Mouse (Mus musculus) midbrain, embryonic 16.5 days (tissue): Measurements from ENCODE around the gene Esyt1. TPM values are rescaled to one million over a fixed set of nuclear protein-coding genes. Genes with fewer than 3 reads are reported as not detected.
A peak's percentile ranks its signal among the peaks of the same experiment; 100 is the strongest.
"Not testable (repeated sequence)": the region's sequence is repeated elsewhere in the genome, so short reads cannot be mapped to it uniquely, and the experiment has no call there.

ENCODE experiments used
- ATAC-seq: fragments of 200-750 bp; cut with Nextera tagmentation; 2 replicates; pipeline ENCODE4 v1.8.0; 2017; ENCODE audit warnings: moderate TSS enrichment
- H3K27ac ChIP-seq: fragments of 300-500 bp; sonication (generic); 2 replicates; pipeline ENCODE4 v1.5.1; 2014; ENCODE audit warnings: mild to moderate bottlenecking, low read length, mixed read lengths
- H3K27me3 ChIP-seq: fragments of 300-500 bp; sonication (generic); 2 replicates; pipeline ENCODE4 v1.6.1; 2014; ENCODE audit warnings: low read depth, low read length, mixed read lengths; ENCODE audit not compliant: control insufficient read depth, insufficient read depth
- H3K36me3 ChIP-seq: fragments of 300-500 bp; sonication (generic); 2 replicates; pipeline ENCODE4 v1.6.1; 2014; ENCODE audit warnings: mild to moderate bottlenecking, low read length, moderate library complexity, mixed read lengths; ENCODE audit not compliant: control insufficient read depth, insufficient read depth
- H3K4me1 ChIP-seq: fragments of 300-500 bp; sonication (generic); 2 replicates; pipeline ENCODE4 v1.6.1; 2014; ENCODE audit warnings: mild to moderate bottlenecking, low read length, mixed read lengths; ENCODE audit not compliant: control insufficient read depth, insufficient read depth
- H3K4me2 ChIP-seq: fragments of 300-500 bp; sonication (generic); 2 replicates; pipeline ENCODE4 v1.6.1; 2014; ENCODE audit warnings: mild to moderate bottlenecking, low read length, mixed read lengths
- H3K4me3 ChIP-seq: fragments of 300-500 bp; sonication (generic); 2 replicates; pipeline ENCODE4 v1.5.1; 2014; ENCODE audit warnings: low read depth, mild to moderate bottlenecking, low read length, moderate library complexity, mixed read lengths
- H3K9ac ChIP-seq: fragments of 300-500 bp; sonication (generic); 2 replicates; pipeline ENCODE4 v1.6.1; 2014; ENCODE audit warnings: low read depth, low read length, mixed read lengths
- H3K9me3 ChIP-seq: fragments of 300-500 bp; sonication (generic); replicated peaks from 2 replicates; pipeline ENCODE4 v1.6.1; 2014; ENCODE audit warnings: mild to moderate bottlenecking, low read length, mixed read lengths; ENCODE audit not compliant: control insufficient read depth, poor library complexity, severe bottlenecking
- WGBS: fragments of 180-500 bp; shearing (Covaris S2); extraction: QIAGEN DNeasy Blood & Tissue Kit; methylation state at CpG from one replicate; pipeline ENCODE4 v1.1.7; 2014; 5-methylcytosine and 5-hydroxymethylcytosine counted together
- polyA plus RNA-seq: library from polyadenylated mRNA; unstranded; fragments of >200 nt; fragmentation: Nextera tagmentation; extraction: Ambion mirVana; gene quantifications from 2 replicates; pipeline ENCODE4 v1.2.1, GENCODE M21; 2015

Gene Esyt1
- polyA plus RNA-seq, 1 experiment from 2014 or later = 8.9 TPM

DNA sequence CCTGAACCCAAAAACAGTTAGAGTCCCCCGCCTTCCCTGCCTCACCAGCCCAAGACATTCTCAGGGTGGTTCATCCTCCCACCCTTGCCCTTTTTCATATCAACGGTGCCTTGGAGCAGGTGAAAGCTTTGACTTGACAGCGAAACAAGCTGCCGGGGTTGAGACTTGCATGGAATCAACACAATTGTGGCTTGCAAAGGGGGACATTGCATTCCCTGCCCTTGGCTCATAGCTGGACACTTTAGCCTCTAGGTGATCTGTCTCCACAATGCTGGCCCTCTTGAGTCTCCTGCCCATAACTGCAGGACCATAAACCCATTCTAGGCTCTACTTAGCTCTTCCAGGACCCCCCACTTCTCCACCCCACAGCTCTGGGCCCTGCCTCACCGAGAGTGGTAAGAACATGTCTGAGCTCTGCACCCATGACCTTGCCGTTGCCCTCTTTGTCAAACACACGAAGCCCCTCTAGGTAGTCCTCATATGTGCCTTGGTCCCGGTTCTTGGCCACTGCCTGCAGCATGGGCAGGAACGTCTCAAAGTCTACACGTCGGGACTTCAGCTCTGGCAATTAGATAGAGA, 30.9 kb downstream of the Esyt1 start:
- WGBS = 61% methylated on average over 11 of the region's 11 CpGs

DNA sequence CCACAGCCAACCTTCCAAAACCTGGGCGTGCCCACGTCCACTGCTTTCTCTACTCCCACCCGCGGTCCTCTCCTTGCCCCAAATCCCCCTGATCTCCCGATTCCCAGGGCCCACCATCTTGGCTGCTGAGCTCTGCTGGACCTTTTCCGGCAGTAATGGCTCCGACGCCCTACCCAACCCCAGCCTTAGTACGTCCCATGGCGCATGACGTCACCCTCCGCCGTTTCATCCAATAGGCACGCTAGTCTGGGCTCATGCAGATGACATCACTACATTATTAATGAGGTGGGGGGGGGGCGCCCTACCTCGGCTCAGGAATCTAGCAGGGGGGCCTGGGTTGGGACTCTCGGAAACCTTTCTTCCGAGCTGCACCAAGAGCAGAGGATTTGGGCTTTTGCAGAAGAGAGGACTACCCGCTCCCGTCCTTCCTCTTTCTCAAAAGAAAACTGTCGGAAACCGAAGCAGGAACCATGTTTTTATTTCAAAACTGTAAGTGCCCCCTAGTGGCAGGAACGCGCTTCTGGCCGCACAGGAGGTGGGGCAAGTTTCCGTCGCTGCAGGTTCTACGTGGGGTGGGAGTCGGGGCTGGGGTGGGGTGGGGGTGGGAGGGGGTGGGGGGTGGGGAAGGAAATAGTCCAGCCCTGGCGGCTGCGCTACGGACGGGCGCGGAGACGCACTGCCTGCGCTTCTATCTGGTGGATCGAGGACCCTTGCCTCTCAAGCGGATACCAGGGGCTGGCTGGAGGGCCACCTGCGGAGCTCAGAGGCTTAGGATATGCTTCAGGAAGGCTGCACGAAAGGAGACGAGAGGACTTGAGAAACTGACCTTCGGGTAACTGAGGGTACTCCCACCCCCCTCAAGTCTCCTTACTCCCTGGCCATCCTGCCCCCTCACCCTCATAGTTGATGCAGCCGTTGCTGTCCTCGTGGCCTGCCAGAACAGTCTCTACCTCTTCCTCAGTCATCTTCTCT, 31.7 kb downstream of the Esyt1 start, which contains the start of gene Myl6:
Gene Myl6, minus strand, starts transcription at position 451 of the 972 bp plus-strand sequence.
- Histone ChIP-seq H3K27me3 (no peaks in the 10 kb centered on the region), H3K4me1 (peaks cover 31% of the 10 kb centered on the region), H3K4me3 (peak within 1 kb of the TSS; percentile 77), H3K9ac (peak within 1 kb of the TSS; percentile 85), H3K9me3 (no peaks in the 10 kb centered on the region), H3K27ac (peak within 1 kb of the TSS; percentile 96), H3K36me3 (peaks cover 22% of the 10 kb centered on the region), H3K4me2 (peak within 1 kb of the TSS; percentile 78)
- peak; percentile 93 for ATAC-seq
- WGBS = under 1% methylated on average over 45 of the region's 45 CpGs

More for the DNA sequence above, 30.9 kb downstream of the Esyt1 start:
- Histone ChIP-seq H3K9me3 (no peaks in the 10 kb centered on the region), H3K4me1 (peaks cover 36% of the 10 kb centered on the region), H3K4me2 (peak overlapping the region; percentile 56), H3K4me3 (peak overlapping the region; percentile 77), H3K9ac (peak overlapping the region; percentile 81), H3K36me3 (peaks cover 16% of the 10 kb centered on the region), H3K27ac (peak overlapping the region; percentile 96), H3K27me3 (no peaks in the 10 kb centered on the region)
- no peak for ATAC-seq

DNA sequence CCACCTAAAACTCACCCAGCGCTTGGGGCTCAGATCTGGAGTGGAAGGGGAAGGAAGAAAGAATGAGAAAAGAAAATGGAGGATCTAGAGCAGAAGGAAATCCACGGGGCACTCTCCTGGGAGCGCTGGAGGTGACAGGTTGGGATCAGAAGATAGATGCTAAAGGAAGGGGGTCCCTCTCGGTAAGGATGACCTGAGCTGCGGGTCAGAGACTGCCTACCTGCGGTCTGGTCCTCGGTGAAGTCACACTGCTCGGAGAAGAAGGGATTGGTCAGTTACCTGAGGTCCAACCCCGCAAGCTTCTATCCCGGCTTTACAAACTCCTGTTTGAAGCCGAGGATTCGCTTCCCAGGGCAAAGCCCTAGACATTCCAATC, 32.4 kb downstream of the Esyt1 start:
- H3K36me3 ChIP-seq = peaks cover 27% of the 10 kb centered on the region
- no peaks in the 10 kb centered on the region for H3K9me3 ChIP-seq
- WGBS = 0% methylated on average over 12 of the region's 12 CpGs
- H3K4me3 ChIP-seq = peak overlapping the region; percentile 77
- peak; percentile 37 for ATAC-seq
- H3K4me1 ChIP-seq = peaks cover 31% of the 10 kb centered on the region
- no peaks in the 10 kb centered on the region for H3K27me3 ChIP-seq
- peak overlapping the region; percentile 85 for H3K9ac ChIP-seq
- H3K27ac ChIP-seq = peak overlapping the region; percentile 96
- H3K4me2 ChIP-seq = peak overlapping the region; percentile 78

DNA sequence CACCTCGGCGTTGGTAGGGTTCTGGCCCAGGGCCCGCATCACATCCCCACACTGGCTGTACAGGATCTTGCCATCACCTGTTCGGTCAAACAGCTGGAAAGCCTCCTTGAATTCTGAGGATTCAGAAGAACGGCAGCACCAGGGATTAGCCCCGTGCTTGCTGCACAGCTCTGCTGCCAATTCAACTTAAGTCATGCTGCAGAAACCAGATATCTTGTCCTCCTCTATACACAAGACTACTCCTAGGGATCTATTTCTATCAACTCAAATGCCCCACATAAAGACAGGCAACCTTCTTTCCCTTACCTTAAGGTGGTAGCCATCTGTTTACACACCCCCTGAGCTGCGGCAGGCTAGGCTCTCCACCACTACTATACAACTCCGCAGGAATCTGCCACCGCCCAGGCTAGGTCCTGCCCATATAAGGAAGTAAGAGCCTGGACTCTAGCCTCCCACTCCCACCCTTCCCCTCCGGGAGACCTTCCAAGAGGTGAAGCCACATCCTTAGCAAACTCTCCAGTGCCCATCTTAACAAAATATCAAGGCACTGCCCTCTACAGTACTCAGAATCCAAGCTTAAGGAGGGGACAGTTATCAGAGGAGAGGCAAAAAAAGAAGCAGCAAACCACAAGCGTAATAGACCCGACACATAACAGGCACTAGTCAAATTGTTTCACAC, 32.9 kb downstream of the Esyt1 start:
- Histone ChIP-seq H3K27ac (peak overlapping the region; percentile 96), H3K4me3 (peak overlapping the region; percentile 77), H3K36me3 (peaks cover 30% of the 10 kb centered on the region), H3K9ac (peak overlapping the region; percentile 85), H3K27me3 (no peaks in the 10 kb centered on the region), H3K4me2 (peak overlapping the region; percentile 78), H3K9me3 (no peaks in the 10 kb centered on the region), H3K4me1 (peaks cover 26% of the 10 kb centered on the region)
- 26% methylated on average over 12 of the region's 12 CpGs for WGBS
- ATAC-seq = peak; percentile 31; the same call in 1 of the 2 replicates

DNA sequence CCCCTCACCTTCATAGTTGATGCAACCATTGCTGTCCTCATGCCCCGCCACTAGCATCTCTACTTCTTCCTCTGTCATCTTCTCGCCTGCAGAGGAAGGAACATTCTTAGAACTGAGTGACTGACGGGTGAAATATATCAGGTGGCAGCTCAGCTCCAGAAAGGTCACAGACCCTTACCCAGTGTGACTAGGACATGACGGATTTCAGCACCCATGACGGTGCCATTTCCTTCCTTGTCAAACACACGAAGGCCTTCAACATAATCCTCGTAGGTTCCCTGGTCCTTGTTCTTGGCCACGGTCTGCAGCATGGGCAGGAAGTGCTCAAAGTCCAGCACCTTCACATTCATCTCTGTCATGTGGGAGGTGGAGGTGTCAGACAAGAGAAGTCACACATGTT, 33.6 kb downstream of the Esyt1 start:
- peak overlapping the region; percentile 78 for H3K4me2 ChIP-seq
- peaks cover 26% of the 10 kb centered on the region for H3K4me1 ChIP-seq

DNA sequence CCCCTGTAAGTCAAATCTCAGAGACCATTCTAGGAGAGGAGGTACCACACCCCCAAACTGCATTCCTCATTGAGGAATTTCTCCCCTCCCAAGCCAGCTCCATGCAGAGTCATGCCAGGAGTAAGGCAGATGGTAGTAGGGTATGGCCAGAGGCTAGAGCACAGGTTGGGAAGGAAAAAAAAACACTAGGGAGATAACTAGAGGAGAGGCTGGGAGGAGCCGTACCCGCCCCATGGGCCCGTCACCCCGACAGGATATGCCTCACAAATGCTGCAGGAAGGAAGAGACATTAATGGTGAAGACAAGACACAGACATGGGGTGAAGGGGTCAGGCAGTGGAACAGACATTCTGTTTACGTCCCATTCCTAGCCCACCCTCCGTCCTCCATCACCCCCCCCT, 34.2 kb downstream of the Esyt1 start:
- ATAC-seq = no peak
- no peaks in the 10 kb centered on the region for H3K27me3 ChIP-seq
- H3K4me3 ChIP-seq = 0 out of 2 replicates have a peak overlapping the region, but pooled peaks have one; percentile 77
- peak overlapping the region; percentile 43 for H3K27ac ChIP-seq
- peak overlapping the region; percentile 54; the same call in 1 of the 2 replicates for H3K9ac ChIP-seq
- peaks cover 26% of the 10 kb centered on the region for H3K4me1 ChIP-seq
- H3K4me2 ChIP-seq = peak overlapping the region; percentile 78
- WGBS = 80% methylated on average over 6 of the region's 6 CpGs
- peaks cover 38% of the 10 kb centered on the region for H3K36me3 ChIP-seq
- H3K9me3 ChIP-seq = no peaks in the 10 kb centered on the region

More for the DNA sequence above, 33.6 kb downstream of the Esyt1 start:
- 80% methylated on average over 8 of the region's 8 CpGs for WGBS
- H3K36me3 ChIP-seq = peaks cover 37% of the 10 kb centered on the region
- H3K27me3 ChIP-seq, H3K9me3 ChIP-seq, ATAC-seq: not testable (repeated sequence)
- peak overlapping the region; percentile 77 for H3K4me3 ChIP-seq
- H3K27ac ChIP-seq = peak overlapping the region; percentile 43
- peak overlapping the region; percentile 1; the same call in 1 of the 2 replicates for H3K9ac ChIP-seq

DNA sequence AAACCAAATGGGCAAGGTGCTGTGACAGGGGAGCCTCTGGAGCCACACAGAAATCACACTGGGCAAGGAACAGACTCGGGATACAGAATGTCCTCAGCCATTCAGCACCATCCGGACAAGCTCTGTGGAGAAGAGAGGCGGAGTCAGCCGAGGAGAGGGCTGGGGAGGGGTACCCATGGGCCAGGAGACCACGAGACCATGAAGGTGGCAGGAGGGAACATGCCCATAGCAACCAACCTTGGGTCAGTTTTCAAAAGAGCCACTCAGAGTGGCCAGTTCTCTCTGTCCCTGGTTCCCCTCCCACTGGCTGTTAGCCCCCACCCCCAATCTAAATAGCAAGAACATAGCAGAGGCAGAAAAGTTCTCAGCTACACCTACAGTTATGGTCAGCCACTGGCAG, 34.8 kb downstream of the Esyt1 start:
- no peaks in the 10 kb centered on the region for H3K9me3 ChIP-seq
- H3K27me3 ChIP-seq = no peaks in the 10 kb centered on the region
- ATAC-seq = no peak
- H3K4me3 ChIP-seq = no peak overlapping the region
- 36% methylated on average over 5 of the region's 5 CpGs for WGBS
- peak overlapping the region; percentile 43; the same call in 1 of the 2 replicates for H3K27ac ChIP-seq
- H3K36me3 ChIP-seq = peaks cover 41% of the 10 kb centered on the region
- H3K4me1 ChIP-seq = peaks cover 26% of the 10 kb centered on the region
- H3K4me2 ChIP-seq = peak overlapping the region; percentile 78; the same call in 1 of the 2 replicates
- no peak overlapping the region for H3K9ac ChIP-seq

DNA sequence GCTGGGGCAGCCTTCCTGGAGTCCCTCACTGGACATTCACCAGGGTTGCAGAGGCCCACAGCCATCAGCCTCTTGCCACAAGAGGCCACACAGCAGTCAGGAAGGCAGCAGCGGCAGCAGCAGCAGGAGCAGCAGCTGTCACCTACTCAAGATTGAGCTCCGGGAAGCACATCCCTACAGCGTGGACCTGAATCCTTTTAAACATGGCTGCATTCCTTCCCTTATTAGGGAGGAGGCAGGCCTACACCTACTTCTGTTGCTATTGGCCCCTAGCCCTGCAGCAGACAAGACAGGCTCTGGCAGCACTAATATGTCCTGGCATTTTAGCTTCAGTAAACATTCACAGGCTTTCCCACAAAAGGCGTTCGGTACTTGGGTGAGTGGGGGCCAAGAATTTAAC, 35.4 kb downstream of the Esyt1 start:
- Histone ChIP-seq H3K36me3 (peaks cover 48% of the 10 kb centered on the region), H3K4me2 (no peak overlapping the region), H3K27me3 (no peaks in the 10 kb centered on the region), H3K9ac (no peak overlapping the region), H3K9me3 (no peaks in the 10 kb centered on the region), H3K4me3 (no peak overlapping the region), H3K4me1 (peaks cover 26% of the 10 kb centered on the region), H3K27ac (0 out of 2 replicates have a peak overlapping the region, but pooled peaks have one; percentile 33)
- no peak for ATAC-seq
- 75% methylated on average over 5 of the region's 5 CpGs for WGBS
